Comparison of ENCODE assay signal across 8 mouse cellular contexts in genomic region chr17:54298934-54299333, GRCm38 (mm10). TPM values are rescaled to one million over a fixed set of nuclear protein-coding genes. Genes with fewer than 3 reads are reported as not detected.
DNase-seq lines count a peak whose midpoint lies in the region; ATAC-seq and TF ChIP-seq lines count a peak whose summit lies in the region.

Gene Slc5a7 (minus strand): TSS chr17:54299034.

- peak within 1 kb of the TSS; percentile 68 for H3K4me2 ChIP-seq in liver, embryonic 11.5 days
- H3K4me2 ChIP-seq in forebrain, embryonic 11.5 days (ENCODE audit: low read depth, low read length, severe bottlenecking), result peak within 1 kb of the TSS; percentile 86
- peak within 1 kb of the TSS; percentile 85 for H3K4me2 ChIP-seq in limb, embryonic 11.5 days (ENCODE audit: low read depth, severe bottlenecking)

- TF ChIP-seq POLR2A in small intestine, adult 2 months (IDR thresholded peaks at IDR 0.05; ENCODE audit: low read depth, low read length), result no peak

- DNase-seq in liver, embryonic 11.5 days (ENCODE audit: low spot score), result no peak
- DNase-seq in liver, result no peak
- no peak for DNase-seq in forebrain, embryonic 11.5 days (ENCODE audit: low spot score)
- no peak for DNase-seq in limb, embryonic 11.5 days (ENCODE audit: low spot score)
- DNase-seq in spleen, postnatal 10 days (ENCODE audit: low spot score in 2 of 2), result no peak
- no peak for DNase-seq in cerebellum, postnatal 36 days
- no peak for DNase-seq in urinary bladder, postnatal 4 days (ENCODE audit: low spot score in 2 of 2)

- H3K27ac ChIP-seq in liver, embryonic 11.5 days (ENCODE audit: low read depth, low read length), result no peak within 1 kb of the TSS
- H3K27ac ChIP-seq in forebrain, embryonic 11.5 days (ENCODE audit: low read depth, low read length), result no peak within 1 kb of the TSS
- no peak within 1 kb of the TSS for H3K27ac ChIP-seq in limb, embryonic 11.5 days (replicated peaks; ENCODE audit: low read depth, low read length)
- no peak within 1 kb of the TSS for H3K27ac ChIP-seq in small intestine, adult 2 months (ENCODE audit: insufficient read depth, low read depth, low read length)

- H3K36me3 ChIP-seq in liver, embryonic 11.5 days (ENCODE audit: control insufficient read depth, insufficient read depth, low read length), result no peaks in the 10 kb centered on the region
- H3K36me3 ChIP-seq in forebrain, embryonic 11.5 days (ENCODE audit: control insufficient read depth, insufficient read depth, low read length), result no peaks in the 10 kb centered on the region
- H3K36me3 ChIP-seq in limb, embryonic 11.5 days (ENCODE audit: control insufficient read depth, insufficient read depth, low read length), result no peaks in the 10 kb centered on the region
- no peaks in the 10 kb centered on the region for H3K36me3 ChIP-seq in small intestine, adult 2 months (ENCODE audit: control insufficient read depth, insufficient read depth, low read length)

- TF ChIP-seq CTCF in small intestine, adult 2 months (IDR thresholded peaks at IDR 0.05; ENCODE audit: extremely low read depth, insufficient read length, insufficient replicate concordance, low read depth, low read length), result no peak

- no peaks in the 10 kb centered on the region for H3K27me3 ChIP-seq in liver, embryonic 11.5 days (replicated peaks; ENCODE audit: control insufficient read depth, insufficient read depth, low read length)
- H3K27me3 ChIP-seq in forebrain, embryonic 11.5 days (ENCODE audit: control insufficient read depth, insufficient read depth, low read length), result no peaks in the 10 kb centered on the region
- H3K27me3 ChIP-seq in limb, embryonic 11.5 days (ENCODE audit: control insufficient read depth, insufficient read depth, low read length), result no peaks in the 10 kb centered on the region
- H3K27me3 ChIP-seq in small intestine, adult 2 months (ENCODE audit: control insufficient read depth, insufficient read depth, low read length), result no peaks in the 10 kb centered on the region

- H3K4me3 ChIP-seq in liver, embryonic 11.5 days (ENCODE audit: low read depth, low read length), result peak within 1 kb of the TSS; percentile 31
- peak within 1 kb of the TSS; percentile 45 for H3K4me3 ChIP-seq in forebrain, embryonic 11.5 days (ENCODE audit: low read depth, low read length)
- H3K4me3 ChIP-seq in limb, embryonic 11.5 days (ENCODE audit: low read depth, low read length), result peak within 1 kb of the TSS; percentile 43
- peak within 1 kb of the TSS; percentile 19; the same call in 1 of the 2 replicates for H3K4me3 ChIP-seq in small intestine, adult 2 months (ENCODE audit: low read depth, low read length)

- no peak for ATAC-seq in liver, embryonic 11.5 days (replicated peaks; ENCODE audit: low FRiP score)
- ATAC-seq in forebrain, embryonic 11.5 days (replicated peaks; ENCODE audit: low FRiP score), result peak; percentile 24
- ATAC-seq in limb, embryonic 11.5 days (ENCODE audit: insufficient number of reproducible peaks, low FRiP score, low TSS enrichment, low read depth), result no peak

- no peaks in the 10 kb centered on the region for H3K4me1 ChIP-seq in liver, embryonic 11.5 days (replicated peaks; ENCODE audit: control insufficient read depth, insufficient read depth, low read length)
- H3K4me1 ChIP-seq in forebrain, embryonic 11.5 days (replicated peaks; ENCODE audit: control insufficient read depth, insufficient read depth, low read length), result no peaks in the 10 kb centered on the region
- no peaks in the 10 kb centered on the region for H3K4me1 ChIP-seq in limb, embryonic 11.5 days (ENCODE audit: control insufficient read depth, insufficient read depth, low read length)
- peaks cover 3% of the 10 kb centered on the region; the same call in 1 of the 2 replicates for H3K4me1 ChIP-seq in small intestine, adult 2 months (ENCODE audit: control insufficient read depth, insufficient read depth, insufficient read length, low read length)

- 42% methylated on average over 1 of the region's 1 CpGs for WGBS in liver, embryonic 11.5 days
- 21% methylated on average over 1 of the region's 1 CpGs for WGBS in forebrain, embryonic 11.5 days
- WGBS in limb, embryonic 11.5 days, result 55% methylated on average over 1 of the region's 1 CpGs
- WGBS in small intestine, adult 2 months, result 55% methylated on average over 1 of the region's 1 CpGs

- no peak within 1 kb of the TSS for H3K9ac ChIP-seq in liver, embryonic 11.5 days (ENCODE audit: low read depth, low read length)
- H3K9ac ChIP-seq in forebrain, embryonic 11.5 days (ENCODE audit: low read length), result peak within 1 kb of the TSS; percentile 62
- H3K9ac ChIP-seq in limb, embryonic 11.5 days (ENCODE audit: low read length), result peak within 1 kb of the TSS; percentile 58

- no peaks in the 10 kb centered on the region for H3K9me3 ChIP-seq in liver, embryonic 11.5 days (ENCODE audit: control insufficient read depth, low read length)
- H3K9me3 ChIP-seq in forebrain, embryonic 11.5 days (ENCODE audit: control insufficient read depth, low read length), result no peaks in the 10 kb centered on the region
- no peaks in the 10 kb centered on the region for H3K9me3 ChIP-seq in limb, embryonic 11.5 days (ENCODE audit: control insufficient read depth, low read length)

RNA-seq across cellular contexts. Expression of gene Slc5a7, which starts in this region (rescaled TPM):
- 0.05 TPM in 1 of 2 replicates, not detected in the other for polyA plus RNA-seq in liver, embryonic 11.5 days (2014; fragmentation: Nextera tagmentation; extraction: Ambion mirVana)
- 0.48 and 0.79 TPM in 2 replicates for polyA plus RNA-seq in forebrain, embryonic 11.5 days (2014; fragmentation: Nextera tagmentation; extraction: Ambion mirVana)
- polyA plus RNA-seq in limb, embryonic 11.5 days (2014; fragmentation: Nextera tagmentation; extraction: Ambion mirVana), result 0.13 and 0.44 TPM in 2 replicates
- polyA plus RNA-seq in small intestine, adult 2 months (2012; rRNA removed), result 0.11 and 0.15 TPM in 2 replicates

Comparison
In these comparisons a context has a peak if more than half of its experiments do, and no peak if none do; other contexts are left out.
1. Peak in ATAC-seq, H3K4me3 ChIP-seq, H3K9ac ChIP-seq and H3K4me2 ChIP-seq in forebrain, embryonic 11.5 days; RNA of the gene not detected or under 1 TPM.